Mouse (Mus musculus) thymus, postnatal 0 days (tissue): ENCODE results near the gene Mmp11. TPM values are rescaled to one million over a fixed set of nuclear protein-coding genes. Genes with fewer than 3 reads are reported as not detected.

Experiments
- DNase-seq: peaks from one replicate; pipeline ENCODE4 v3.0.0-alpha.2; 2015; ENCODE audit warnings: low spot score
- polyA plus RNA-seq: library from polyadenylated mRNA; unstranded; fragments of >200 nt; fragmentation: Nextera tagmentation; extraction: Ambion mirVana; gene quantifications from 2 replicates; pipeline ENCODE4 v1.2.1, GENCODE M21; 2015

Gene Mmp11
- polyA plus RNA-seq, 1 experiment from 2014 or later = 8.6 TPM

DNA sequence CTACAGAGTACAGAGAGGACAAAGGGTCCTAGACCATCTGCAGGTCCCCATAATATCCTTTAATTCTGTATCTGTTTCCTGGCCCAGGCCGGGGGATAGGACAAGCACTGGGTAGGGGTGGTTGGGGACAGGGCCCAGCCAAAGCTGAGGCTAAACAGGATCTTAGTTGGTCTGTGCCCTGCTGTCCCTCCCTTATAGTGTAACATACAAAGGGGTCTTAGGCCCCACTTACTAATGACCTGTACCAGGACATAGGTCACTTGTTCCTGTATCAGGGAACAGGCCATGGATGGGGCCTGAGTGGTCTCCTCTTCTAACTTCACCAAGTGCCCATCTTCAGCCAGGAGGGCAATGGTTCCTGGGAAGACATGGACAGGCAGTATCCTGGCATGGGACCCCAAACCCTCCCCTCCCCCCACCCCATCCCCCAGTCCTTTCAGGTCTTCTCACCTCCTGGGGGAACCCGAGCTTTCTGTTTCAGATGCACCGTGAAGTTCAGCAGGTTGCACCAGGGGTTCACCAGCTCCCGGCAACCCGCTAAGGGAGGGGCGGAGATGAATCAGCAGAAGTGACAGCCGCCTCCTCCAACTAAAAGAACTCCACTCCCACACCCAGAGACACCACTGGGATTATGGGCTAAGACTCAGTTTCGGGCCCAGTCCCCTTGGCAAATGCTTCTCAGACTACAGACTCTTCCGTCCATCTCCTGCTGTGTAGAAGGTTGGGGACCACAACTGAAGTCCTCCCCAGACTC lies 3.4 kb upstream of the Mmp11 start:
- DNase-seq = no peak

DNA sequence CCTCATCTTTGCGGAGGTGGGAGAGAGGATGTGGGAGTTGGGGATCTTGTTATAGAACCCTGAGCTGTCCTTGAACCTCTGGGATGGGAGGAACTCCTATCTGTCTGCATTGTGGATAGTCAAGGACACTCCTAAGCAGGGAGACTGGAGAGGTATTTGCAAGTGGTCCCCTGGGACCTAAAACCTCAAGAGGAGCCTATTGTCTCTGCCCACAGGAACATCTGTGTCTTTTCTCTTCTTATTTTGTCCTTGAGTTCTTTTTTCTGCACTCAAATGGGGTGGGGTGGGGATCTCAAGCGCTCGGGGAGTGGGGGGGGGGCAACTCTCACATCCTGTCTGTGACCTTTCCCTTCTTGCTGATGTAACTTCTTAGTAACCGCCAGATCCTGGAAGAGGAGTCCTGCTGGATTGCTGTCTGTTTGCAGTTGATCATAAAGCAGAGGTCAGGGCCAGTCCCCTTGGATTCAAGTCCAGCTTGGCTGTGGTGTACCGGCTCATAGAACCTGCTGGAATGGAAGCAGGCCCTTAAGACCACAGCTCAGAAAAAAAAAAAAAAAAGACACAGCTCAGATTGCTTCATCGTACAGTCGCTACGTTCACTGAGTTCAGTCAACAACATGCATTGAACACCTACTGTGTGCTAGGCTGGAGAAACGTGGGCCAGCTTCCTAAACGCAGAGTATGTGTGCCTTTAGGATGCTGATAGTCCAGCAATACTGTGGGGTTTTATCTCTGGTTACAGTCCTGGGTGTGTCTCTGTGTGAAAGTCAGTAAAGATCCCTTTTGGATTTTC lies 1.8 kb upstream of the Mmp11 start:
- no peak for DNase-seq

DNA sequence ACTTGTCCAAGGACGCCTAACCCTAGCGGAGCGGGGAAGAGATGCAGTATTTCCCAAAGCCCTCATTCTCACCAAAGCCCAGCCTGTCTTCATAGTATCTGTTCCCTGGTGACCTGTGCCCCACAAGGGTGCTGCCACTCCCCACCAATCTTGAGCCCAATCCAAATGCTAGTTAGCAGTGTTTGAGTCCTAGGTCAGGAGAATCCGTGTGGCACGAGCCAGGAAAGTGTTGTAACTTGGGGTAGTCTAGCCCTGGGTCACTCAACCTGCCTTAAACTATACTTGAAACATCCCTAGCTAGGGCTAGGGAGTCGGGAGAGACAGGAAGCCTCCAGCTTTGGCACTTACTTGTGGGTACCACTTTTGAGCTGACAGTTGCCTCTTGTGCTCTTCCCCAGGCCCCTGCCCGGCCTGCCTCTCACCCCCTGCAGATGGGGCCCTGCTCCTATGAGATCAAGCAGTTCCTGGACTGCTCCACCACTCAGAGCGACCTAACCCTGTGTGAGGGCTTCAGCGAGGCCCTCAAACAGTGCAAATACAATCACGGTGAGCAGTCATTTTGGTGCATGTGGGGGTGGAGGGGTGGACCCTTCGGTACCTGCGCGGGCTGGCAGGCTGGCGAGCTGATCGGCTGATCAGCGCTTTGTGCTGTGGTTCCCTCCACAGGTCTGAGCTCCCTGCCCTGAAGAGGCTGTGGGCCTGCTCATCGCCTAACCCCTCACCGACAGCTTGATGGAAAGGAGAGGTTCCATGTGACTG lies 792 bp upstream of the Mmp11 start:
- DNase-seq = no peak

DNA sequence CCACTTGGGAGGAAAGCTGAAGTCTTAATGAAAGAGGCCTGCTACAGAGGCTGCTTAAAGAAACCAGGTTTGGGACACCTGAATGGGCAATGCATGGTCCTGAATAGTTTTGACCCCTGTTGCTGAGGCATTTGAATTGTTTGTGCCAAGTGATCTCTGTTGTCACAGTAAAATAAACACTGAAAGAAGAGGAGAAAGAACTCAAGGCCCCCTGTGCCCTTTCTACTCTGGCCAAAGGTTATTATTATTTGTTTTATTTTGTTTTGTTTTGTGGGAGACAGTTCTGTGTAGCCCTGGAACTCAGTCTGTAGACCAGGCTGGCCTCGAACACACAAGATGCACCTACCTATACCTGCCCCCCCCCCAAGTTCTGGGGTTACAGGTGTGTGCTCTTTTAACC lies 1.3 kb downstream of the Mmp11 start:
- DNase-seq = no peak

DNA sequence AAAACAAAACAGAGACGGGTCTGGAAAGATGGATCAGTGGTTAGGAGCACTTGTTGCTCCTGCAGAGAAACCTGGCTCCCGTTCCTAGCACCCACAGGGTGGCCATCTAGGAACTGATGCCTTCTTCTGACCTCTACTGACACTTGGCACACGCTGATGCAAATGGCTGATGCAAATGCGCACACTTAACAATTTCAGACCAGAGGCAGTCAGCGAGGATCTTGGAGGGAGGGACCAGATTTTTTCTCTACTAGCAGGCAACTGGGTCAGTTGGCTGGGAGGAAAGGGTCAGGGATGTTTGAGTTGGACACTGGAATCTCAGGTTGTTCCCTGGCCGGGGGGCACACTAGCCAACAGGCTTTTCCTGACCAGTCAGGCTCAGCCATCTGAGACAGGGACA lies 3.4 kb downstream of the Mmp11 start, which contains the start of gene Chchd10:
Gene Chchd10 (plus strand): TSS at position 240 of the 400 bp plus-strand sequence.
- no peak for DNase-seq

DNA sequence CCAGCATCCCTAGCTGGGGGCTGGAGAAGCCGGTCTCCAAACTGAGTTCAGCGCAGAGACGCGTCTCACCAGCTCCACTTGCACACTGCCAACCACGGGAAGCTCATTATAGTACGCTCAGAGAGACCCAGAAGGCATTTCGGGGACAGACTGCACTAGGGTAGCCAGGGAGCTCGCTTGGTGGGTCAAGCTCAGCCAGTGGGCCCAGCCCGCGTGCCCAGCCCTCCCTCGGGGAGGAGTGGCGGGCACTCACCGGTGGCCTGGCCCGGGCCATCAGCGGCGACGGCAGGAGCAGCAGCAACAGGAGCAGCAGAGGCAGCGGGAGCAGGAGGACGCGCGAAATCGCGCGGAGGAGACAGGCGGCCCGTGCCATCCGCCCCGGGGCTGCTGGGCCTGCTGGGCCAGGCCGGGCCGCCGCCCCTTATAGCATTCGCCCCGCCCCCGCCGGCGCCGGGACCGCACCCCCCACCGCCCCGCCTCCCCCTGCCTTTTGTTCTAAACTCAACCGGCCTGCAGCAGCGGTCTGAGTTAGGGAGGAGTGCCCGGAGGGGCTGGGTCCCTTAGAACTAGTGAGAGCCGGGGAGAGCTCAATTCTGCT lies 4.1 kb downstream of the Mmp11 start:
- DNase-seq = peak; percentile 37

DNA sequence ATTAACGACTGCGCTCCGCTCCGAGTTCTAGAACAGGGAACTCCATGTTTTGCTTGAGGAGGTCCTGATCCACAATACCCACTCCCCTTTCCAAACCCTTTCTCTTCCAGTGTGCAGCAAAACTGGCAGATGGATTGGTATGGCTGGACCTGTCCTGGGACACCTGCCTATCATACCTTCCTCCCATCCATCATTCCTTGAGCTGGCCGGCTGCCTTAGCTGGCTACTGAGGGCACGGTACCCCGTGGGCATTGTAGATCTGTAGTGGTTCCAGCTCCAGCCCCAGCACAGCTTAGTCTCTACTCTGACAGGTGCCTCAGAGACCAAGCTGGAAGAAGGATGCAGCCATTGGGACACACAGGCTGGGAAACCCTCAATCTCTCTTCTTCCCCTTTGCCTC lies 5.0 kb downstream of the Mmp11 start:
- no peak for DNase-seq

DNA sequence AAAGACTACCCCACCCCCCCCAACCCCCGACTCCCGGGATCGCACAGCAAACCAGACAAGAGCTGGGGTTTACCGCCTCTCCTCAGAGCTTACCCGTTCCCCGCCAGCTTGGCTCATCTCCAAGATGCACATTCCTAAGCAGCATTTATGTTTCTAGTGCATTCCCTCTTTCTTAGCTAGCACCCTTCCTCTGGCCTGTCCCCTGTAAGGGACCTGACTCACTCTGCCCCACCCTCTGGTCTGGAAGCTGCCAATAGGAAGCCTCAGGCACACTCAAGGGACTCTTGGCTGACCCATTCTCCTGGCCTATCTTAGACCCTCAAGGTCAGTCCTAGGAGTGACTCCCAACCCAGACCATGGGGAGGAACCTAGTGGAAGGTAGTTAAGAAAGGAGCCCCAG lies 6.0 kb downstream of the Mmp11 start:
- DNase-seq = no peak

DNA sequence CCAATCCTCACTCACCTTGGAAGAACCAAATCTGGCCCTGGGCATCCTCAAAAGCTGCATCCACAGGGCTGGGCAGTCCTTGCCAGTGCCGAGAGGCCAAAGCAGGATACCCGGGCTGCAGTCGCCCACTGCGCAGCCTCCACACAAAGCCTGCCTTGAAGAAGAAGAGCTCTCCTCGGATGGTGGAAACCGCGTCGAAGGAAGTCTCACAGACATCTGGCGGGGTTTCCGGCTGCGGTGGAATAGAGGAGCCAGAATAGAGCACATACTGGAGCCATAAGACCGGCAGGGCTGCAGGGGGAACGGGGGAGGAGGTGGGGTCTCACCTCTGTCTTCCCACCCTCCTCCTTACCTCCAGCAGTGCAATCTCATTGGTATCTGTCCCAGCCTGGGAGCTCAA lies 9.9 kb downstream of the Mmp11 start:
- peak; percentile 69 for DNase-seq

DNA sequence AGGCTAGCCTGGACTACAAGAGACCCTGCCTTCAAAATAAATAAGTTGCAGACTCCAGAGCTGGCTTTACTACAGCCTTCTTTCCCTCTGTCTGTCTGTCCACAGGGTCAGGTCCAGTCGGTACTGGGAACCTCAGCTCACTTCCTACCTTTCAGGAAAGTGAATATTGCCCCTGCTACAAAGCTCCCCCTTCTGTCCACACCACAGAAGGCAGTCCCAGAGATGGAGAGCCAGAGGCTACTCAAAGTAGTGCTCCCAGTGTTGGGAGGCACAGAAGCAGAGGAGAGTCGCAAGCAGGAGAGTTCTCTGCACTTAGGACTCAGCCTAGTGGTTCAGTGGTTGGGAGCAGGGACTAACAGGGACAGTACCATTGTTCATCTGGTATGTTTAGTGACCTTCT lies 12.0 kb downstream of the Mmp11 start:
- no peak for DNase-seq

DNA sequence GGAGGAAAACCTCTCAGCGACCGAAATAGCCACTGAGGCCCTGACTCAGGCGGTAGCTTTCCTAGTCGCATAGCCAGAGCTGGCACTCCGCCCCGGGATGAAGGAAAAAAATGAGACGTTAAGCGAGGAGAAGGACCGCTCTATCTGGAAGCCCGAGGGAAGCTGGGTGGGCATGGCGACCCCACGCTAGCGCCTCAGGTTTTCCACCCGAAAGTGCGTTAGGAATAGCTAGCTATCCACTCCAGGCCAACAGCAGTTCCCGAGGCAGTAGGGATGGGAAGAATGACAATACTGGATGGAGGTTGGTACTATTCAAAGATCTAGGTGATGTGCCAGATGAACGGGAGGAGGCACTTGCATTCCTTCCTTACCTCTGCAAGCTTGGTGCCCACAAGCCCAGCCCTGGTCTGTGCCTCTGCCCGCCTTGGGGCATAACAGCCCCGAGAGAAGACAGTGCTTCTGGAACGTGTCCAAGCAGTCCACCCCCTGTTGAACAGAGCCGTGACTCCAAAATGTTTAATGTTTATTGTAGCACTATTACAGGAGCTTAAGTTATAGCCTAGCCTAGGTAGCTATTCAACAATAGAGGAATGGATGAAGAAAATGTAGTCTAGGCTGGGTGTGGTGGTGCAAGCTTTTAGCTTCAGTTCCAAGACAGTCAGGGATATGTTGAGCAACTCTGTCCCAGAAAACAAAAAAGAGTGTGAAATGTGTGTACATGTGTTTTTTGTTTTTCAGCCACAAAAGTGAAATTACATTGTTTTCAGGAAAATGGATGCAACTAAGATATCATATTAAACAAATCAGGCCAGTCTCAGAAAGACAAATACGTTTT lies 14.4 kb downstream of the Mmp11 start:
- no peak for DNase-seq

DNA sequence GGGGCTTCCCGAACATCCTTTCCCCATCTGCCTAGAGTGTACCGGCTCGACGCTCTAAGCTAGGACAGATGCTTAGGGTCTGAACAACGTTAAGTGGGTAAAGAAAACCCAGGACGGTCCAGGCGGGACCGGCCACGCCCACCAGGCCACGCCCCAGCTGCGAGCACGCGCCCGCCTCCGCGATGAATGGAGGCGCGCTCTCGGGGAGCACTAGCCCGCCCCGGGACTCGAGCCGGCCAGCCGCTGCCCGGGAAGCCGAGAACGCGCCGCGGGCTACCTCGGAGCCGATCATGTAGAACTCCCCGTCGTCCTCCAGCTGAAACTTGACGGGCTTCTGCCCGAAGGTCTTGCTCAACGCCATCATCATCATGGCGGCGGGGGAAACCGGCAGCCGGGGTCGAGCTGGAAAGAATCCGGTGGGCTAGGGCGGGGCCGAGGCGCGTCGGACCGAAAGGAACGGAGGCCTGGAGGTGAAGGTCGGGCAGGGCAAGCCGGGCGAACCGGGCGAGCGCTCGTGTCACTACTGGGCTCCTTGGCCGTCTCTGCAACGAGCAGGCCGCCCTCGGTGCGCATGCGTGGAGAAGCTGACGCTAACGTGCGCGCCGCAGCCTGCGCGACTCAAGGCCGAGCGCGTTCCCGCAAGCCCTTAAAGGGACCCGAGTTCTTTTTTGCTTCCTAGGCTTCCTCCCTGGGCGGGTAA lies 15.1 kb downstream of the Mmp11 start, which contains the start of gene Smarcb1:
Gene Smarcb1 (minus strand): TSS at position 592 of the 700 bp plus-strand sequence.
- DNase-seq = peak; percentile 96

DNA sequence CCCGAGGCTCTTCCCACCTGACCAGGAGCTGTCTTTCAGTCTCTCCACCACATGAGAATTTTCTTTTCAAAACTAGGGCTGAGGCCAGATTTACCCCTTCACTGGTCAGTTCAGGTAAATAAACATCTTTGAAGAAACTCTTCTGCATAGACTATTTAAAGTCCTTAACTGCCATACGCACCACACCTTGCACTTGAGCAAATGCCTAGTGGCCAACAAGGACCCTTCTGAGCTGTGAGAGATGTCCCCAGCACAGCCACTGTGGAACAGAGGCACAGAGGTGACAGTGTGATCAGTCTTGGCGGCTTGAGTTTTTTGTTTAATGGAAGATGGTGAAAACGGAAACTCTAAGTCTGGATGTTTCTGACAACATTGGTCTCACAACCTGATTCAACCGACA lies 17.3 kb downstream of the Mmp11 start:
- DNase-seq = no peak

DNA sequence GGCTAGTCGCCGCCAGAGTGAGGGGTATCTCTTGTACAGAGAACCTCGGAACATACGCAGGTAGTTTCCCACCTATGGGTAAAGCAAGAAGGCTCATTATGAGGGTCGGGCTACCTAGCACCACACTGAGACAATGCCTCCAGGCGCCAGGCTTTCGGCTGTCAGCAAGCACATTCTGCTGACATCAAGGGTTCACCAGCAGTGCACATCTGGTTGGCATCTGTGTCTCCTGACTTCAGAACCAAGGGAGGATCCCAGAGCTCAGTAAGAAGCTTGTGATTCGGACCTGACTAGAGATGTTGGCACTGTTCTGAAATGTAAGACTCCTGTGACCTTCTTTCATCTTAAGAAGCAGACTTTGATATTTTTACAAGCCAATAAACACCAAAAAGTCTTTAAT lies 19.5 kb downstream of the Mmp11 start:
- DNase-seq = no peak

DNA sequence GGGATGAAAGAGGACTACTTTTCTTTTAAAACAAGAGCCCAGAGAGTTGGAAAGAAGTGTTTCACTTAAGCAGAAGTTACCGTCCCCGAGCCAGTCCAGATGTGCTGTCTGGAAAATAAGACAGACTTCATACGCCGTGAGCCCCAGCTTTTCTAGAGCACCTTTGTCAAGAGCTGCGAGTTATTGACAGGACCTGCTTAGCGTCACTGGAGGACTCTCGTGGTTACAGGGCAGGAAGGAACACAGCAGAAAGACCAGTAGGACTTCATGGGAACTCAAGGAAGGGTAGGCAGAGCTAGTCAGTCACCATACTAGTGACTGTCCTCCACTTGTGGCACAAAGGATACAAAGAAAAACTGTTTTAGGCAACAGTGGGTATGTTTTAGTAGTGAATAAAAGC lies 20.7 kb downstream of the Mmp11 start:
- no peak for DNase-seq

DNA sequence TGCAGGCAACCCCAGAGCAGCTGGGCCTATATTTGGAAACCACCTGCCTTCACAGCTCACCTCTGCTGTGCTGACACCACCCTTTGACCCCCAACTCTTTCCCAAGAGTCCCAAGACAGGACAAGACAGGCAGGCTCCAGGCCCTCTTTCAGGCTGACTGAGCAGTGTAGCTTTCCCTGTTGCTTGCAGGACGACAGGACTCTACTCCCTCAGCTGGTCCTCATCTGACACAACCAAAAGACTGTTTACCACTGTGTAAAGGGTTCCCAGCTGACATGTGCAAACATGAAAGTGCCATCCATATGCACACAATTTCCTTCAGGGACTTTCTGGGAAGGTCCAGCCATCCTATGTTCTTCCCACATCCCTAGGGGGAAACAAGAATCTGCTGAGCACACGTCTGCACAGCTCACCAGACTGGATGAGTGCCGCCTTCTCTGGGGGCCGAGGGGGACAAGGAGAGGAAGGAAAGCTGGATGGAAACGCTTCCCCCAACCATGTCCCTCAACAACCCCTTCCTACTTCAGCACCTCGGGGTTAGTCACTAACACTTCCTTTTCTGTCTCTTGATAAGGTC lies 23.2 kb downstream of the Mmp11 start:
- no peak for DNase-seq

DNA sequence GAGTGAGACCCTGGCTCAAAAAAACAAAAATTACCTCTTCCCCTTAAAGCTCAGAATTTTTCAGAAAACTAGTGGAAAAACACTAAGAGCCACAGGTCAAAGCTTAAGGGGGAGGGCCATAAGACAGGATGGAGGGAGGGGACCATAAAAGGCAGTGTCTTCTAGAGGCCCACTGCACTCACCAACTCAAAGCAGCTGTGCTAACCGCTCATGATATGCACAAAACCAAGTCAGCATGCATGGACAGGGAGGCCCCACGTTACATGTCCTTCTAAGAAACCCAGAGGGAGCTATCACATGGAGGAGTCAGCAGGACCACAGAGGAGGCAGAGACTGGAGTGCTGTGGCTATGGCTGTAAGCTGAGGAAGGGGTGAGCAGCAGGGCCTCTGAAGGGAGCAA lies 25.6 kb downstream of the Mmp11 start:
- DNase-seq = no peak

DNA sequence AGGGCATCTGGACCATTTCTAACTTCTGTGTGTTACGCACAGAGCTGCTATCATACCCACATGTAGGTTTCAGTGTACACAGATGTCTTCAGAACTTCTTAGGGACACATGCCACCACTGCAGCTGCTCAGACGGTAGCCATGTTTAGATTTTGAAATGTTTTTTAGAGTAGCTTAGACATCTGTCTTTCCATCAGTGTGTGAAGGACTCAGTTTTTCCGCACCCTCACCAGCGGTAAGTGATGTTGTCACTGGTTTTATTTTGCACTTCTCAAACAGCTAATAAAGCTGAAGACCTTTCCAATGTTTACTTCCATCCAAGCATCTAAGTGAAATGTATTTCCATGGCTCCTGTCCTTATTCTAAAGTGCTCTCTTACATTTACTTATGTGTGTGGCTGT lies 29.4 kb downstream of the Mmp11 start:
- no peak for DNase-seq

DNA sequence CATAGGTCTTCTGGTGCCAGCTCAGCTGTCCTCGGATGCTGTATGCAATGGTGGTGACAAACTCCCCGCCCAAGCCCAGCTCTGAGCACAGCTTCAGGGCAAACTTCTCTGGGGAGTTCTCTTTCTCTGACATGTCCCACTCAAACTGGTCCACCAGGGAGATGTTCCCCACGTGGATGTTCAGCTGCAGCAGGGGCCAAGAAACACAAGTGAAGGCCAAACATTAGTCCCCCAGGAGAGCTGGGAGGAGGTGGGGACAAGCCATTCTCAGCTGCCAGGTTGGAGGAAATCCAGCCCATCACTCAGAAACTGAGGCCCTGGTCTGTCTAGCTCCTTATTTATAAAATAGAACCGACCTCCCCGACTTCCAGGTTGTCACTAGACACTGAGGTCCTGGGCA lies 31.9 kb downstream of the Mmp11 start:
- DNase-seq = no peak

DNA sequence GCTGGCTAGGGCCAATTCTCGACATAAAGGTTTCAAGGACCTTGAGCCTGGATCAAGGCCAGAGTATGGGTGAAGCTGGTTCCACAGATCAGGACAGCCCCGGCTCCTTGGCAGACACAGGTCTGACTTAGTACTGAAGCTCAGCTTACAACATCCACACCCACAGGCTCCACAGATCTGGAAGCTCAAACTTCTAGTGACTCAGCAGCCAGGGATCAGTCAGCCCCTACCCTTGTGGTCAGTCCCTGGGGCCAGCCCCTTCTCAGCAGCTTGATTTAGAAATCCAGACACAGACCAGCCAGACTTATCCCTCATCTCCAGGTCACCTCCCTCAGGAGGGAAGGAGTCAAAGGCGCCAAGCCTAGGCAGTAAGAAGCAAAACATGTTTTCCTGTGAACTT lies 37.5 kb downstream of the Mmp11 start:
- no peak for DNase-seq
